Mouse (Mus musculus): Measurements from ENCODE around the gene Pla1a.

DNA sequence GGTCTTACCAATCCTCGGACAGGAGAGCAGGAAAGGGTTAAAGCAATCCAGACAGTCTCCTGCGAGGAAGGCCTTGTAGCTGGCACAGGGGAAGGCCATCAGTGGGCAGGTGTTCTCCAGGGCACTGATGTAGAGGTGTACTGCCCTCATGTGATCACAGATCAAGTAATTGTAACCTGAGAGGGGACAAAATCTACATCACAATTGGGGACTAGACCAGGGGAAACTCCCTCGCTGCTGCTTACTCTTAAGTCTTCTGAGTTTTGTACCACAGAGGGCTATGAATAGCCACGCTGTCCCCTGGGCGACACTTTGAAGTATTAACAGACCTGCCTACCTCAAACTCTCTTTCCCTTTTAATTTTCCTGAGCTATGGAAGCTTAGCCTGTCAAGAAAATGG is 25.4 kb downstream of the Pla1a start:
- no peak for TF ChIP-seq CTCF (IDR thresholded peaks at IDR 0.05; ENCODE audit: low read depth)
- no peak for TF ChIP-seq EP300 (IDR thresholded peaks at IDR 0.05; ENCODE audit: low read depth)
